ENCODE assay signal across 17 mouse cellular contexts in genomic region chr8:94779534-94780294, GRCm38 (mm10). TPM values are rescaled to one million over a fixed set of nuclear protein-coding genes. Genes with fewer than 3 reads are reported as not detected.
"Had no signal": no experiment of that assay in that cellular context is flagged by ENCODE, and none has a peak within 500 bp of the region (broad histone marks: within the 10 kb centered on the region; RNA-seq: fewer than 3 reads in every experiment).

No protein-coding gene starts in this region.

- H3K36me3 ChIP-seq: limb, embryonic 15.5 days; liver, embryonic 12.5 days; midbrain, embryonic 12.5 days; neural tube, embryonic 13.5 days; stomach, embryonic 15.5 days had no signal

- H3K27ac ChIP-seq: limb, embryonic 15.5 days; liver, embryonic 12.5 days; midbrain, embryonic 12.5 days had no signal

- H3K9ac ChIP-seq: limb, embryonic 15.5 days; midbrain, embryonic 12.5 days; neural tube, embryonic 13.5 days; stomach, embryonic 15.5 days had no signal

- H3K27me3 ChIP-seq: limb, embryonic 15.5 days; neural tube, embryonic 13.5 days; stomach, embryonic 15.5 days had no signal

- H3K4me3 ChIP-seq: limb, embryonic 15.5 days; liver, embryonic 12.5 days; midbrain, embryonic 12.5 days; neural tube, embryonic 13.5 days; stomach, embryonic 15.5 days had no signal

- ATAC-seq: midbrain, embryonic 16.5 days had no signal

- H3K9me3 ChIP-seq: limb, embryonic 15.5 days; liver, embryonic 12.5 days; midbrain, embryonic 12.5 days; neural tube, embryonic 13.5 days; stomach, embryonic 15.5 days had no signal

- H3K4me2 ChIP-seq: limb, embryonic 15.5 days; midbrain, embryonic 12.5 days; neural tube, embryonic 13.5 days; stomach, embryonic 15.5 days had no signal

- DNase-seq: kidney, adult 11 months; kidney, adult 9 months; kidney, postnatal 14 days; lung, adult 18-20 months; right cerebral cortex, postnatal 14 days; thymus, postnatal 36 days had no signal

RNA-seq across cellular contexts. Expression of gene Ccl17, which starts 30.5 kb away (rescaled TPM):
- polyA plus RNA-seq: limb, embryonic 11.5 days; limb, embryonic 15.5 days; lung, embryonic 16.5 days; midbrain, embryonic 12.5 days; neural tube, embryonic 13.5 days; spleen, adult 2 months; stomach, embryonic 15.5 days had no signal

RNA-seq across cellular contexts. Expression of gene Ccl22, which starts 34.3 kb away (rescaled TPM):
- total RNA-seq: left cerebral cortex, adult 18-20 months; megakaryocyte progenitor cell, adult 5-6 weeks had no signal
- polyA plus RNA-seq: limb, embryonic 11.5 days; limb, embryonic 15.5 days; lung, embryonic 16.5 days; midbrain, embryonic 12.5 days; midbrain, embryonic 16.5 days; neural tube, embryonic 13.5 days; stomach, embryonic 15.5 days had no signal
